ENCODE assay signal across 26 mouse cellular contexts in the genomic region with DNA sequence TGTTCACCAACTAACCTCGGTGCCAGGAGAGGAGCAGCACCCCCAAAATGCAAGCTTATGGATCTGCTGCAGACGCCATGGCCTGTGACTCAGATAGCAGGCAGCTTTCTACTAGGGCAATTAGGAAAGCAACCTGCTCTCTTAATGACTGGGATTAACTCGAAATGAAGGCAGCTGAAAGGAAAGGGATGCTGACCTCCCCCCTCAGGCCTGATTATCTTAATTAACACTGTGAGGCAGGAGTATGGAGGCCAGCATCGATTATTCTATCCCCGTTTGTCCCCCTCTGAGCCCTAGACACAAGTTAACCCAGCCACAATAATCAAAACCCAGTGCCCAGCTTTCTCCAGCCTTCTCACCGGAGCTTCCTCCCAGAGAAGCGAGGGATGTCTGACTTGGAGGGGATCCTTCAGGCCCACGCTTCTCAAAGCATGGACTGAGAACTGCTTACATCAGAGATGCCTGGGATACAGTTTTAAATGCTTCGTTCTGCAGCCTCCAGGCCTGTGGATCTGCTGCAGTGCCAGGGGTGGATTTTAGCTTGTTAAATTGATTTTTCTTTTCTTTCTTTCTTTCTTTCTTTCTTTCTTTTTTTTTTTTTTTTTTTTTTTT. TPM values are rescaled to one million over a fixed set of nuclear protein-coding genes. Genes with fewer than 3 reads are reported as not detected.
DNase-seq lines count a peak whose midpoint lies in the region; ATAC-seq and TF ChIP-seq lines count a peak whose summit lies in the region.
"Had no signal": no experiment of that assay in that cellular context is flagged by ENCODE, and none has a peak within 500 bp of the region (broad histone marks: within the 10 kb centered on the region; RNA-seq: fewer than 3 reads in every experiment).

No protein-coding gene starts in this region.

- no peak overlapping the region for H3K4me2 ChIP-seq in forebrain, embryonic 15.5 days (replicated peaks)
- no peak overlapping the region for H3K4me2 ChIP-seq in midbrain, embryonic 12.5 days (replicated peaks)
- H3K4me2 ChIP-seq in midbrain, postnatal 0 days (ENCODE audit: low read depth, low read length, poor library complexity, severe bottlenecking) = no peak overlapping the region
- H3K4me2 ChIP-seq in forebrain, embryonic 16.5 days (ENCODE audit: low read length) = no peak overlapping the region
- H3K4me2 ChIP-seq: heart, embryonic 13.5 days; hindbrain, embryonic 14.5 days; limb, embryonic 15.5 days; lung, embryonic 14.5 days had no signal

- no peak overlapping the region for H3K9ac ChIP-seq in forebrain, embryonic 15.5 days (replicated peaks)
- no peak overlapping the region for H3K9ac ChIP-seq in midbrain, embryonic 12.5 days (replicated peaks)
- H3K9ac ChIP-seq in midbrain, postnatal 0 days (replicated peaks; ENCODE audit: low read length, poor library complexity, severe bottlenecking) = no peak overlapping the region
- H3K9ac ChIP-seq in forebrain, embryonic 16.5 days (replicated peaks; ENCODE audit: low read depth, low read length) = no peak overlapping the region
- H3K9ac ChIP-seq: heart, embryonic 13.5 days; hindbrain, embryonic 14.5 days; limb, embryonic 15.5 days; liver, embryonic 14.5 days; lung, embryonic 14.5 days had no signal

- H3K4me3 ChIP-seq in forebrain, embryonic 10.5 days = no peak overlapping the region
- H3K4me3 ChIP-seq in forebrain, embryonic 15.5 days = no peak overlapping the region
- no peak overlapping the region for H3K4me3 ChIP-seq in midbrain, embryonic 12.5 days
- H3K4me3 ChIP-seq in midbrain, postnatal 0 days (ENCODE audit: low read depth, low read length) = no peak overlapping the region
- no peak overlapping the region for H3K4me3 ChIP-seq in forebrain, embryonic 16.5 days (replicated peaks; ENCODE audit: low read length)
- H3K4me3 ChIP-seq: heart, adult 2 months; heart, embryonic 13.5 days; left cerebral cortex, adult 2 months; limb, embryonic 15.5 days had no signal

- 17% methylated on average over 9 of the region's 9 CpGs for WGBS in forebrain, embryonic 10.5 days
- WGBS in forebrain, embryonic 15.5 days = 14% methylated on average over 9 of the region's 9 CpGs
- WGBS in midbrain, embryonic 12.5 days = 28% methylated on average over 9 of the region's 9 CpGs
- 39% methylated on average over 9 of the region's 9 CpGs for WGBS in midbrain, postnatal 0 days
- 10% methylated on average over 9 of the region's 9 CpGs for WGBS in forebrain, embryonic 16.5 days

- H3K36me3 ChIP-seq in forebrain, embryonic 10.5 days (replicated peaks) = no peaks in the 10 kb centered on the region
- no peaks in the 10 kb centered on the region for H3K36me3 ChIP-seq in forebrain, embryonic 15.5 days
- no peaks in the 10 kb centered on the region for H3K36me3 ChIP-seq in midbrain, embryonic 12.5 days
- H3K36me3 ChIP-seq in midbrain, postnatal 0 days (ENCODE audit: insufficient read depth, low read length) = no peaks in the 10 kb centered on the region
- no peaks in the 10 kb centered on the region for H3K36me3 ChIP-seq in forebrain, embryonic 16.5 days (ENCODE audit: control insufficient read depth, insufficient read depth)
- H3K36me3 ChIP-seq: limb, embryonic 15.5 days had no signal

- DNase-seq in forebrain, embryonic 10.5 days (ENCODE audit: extremely low spot score, low spot score) = peak; percentile 37
- no peak for DNase-seq in midbrain, postnatal 0 days (ENCODE audit: low spot score)
- DNase-seq in retina, postnatal 1 day = peak; percentile 85
- no peak for DNase-seq in ovary, postnatal 10 days (ENCODE audit: low spot score)
- DNase-seq in testis, postnatal 14 days (ENCODE audit: low spot score) = no peak
- DNase-seq: adrenal gland, postnatal 14 days; cerebellum, adult 8-10 months; cerebellum, postnatal 36 days; embryo, embryonic 11 days; gastrocnemius, postnatal 36 days; heart, adult 2 months; heart, postnatal 14 days; kidney, adult 18-20 months; kidney, postnatal 4 days; layer of hippocampus, adult 9-11 months; lung, embryonic 14.5 days; thymus, adult 2 months had no signal

- peaks cover 31% of the 10 kb centered on the region for H3K4me1 ChIP-seq in forebrain, embryonic 10.5 days
- peaks cover 18% of the 10 kb centered on the region for H3K4me1 ChIP-seq in forebrain, embryonic 15.5 days
- H3K4me1 ChIP-seq in midbrain, embryonic 12.5 days = peaks cover 22% of the 10 kb centered on the region
- no peaks in the 10 kb centered on the region; the same call in 1 of the 2 replicates for H3K4me1 ChIP-seq in midbrain, postnatal 0 days (ENCODE audit: insufficient read depth, low read length)
- peaks cover 11% of the 10 kb centered on the region; the same call in 1 of the 2 replicates for H3K4me1 ChIP-seq in forebrain, embryonic 16.5 days (replicated peaks; ENCODE audit: control insufficient read depth, insufficient read depth, low read length)

- no peak overlapping the region for H3K27ac ChIP-seq in forebrain, embryonic 10.5 days
- no peak overlapping the region; the same call in 1 of the 2 replicates for H3K27ac ChIP-seq in forebrain, embryonic 15.5 days (replicated peaks)
- H3K27ac ChIP-seq in midbrain, embryonic 12.5 days (replicated peaks) = peak overlapping the region; percentile 50
- H3K27ac ChIP-seq in midbrain, postnatal 0 days (ENCODE audit: low read depth, low read length) = no peak overlapping the region
- H3K27ac ChIP-seq in forebrain, embryonic 16.5 days (ENCODE audit: low read length) = no peak overlapping the region
- H3K27ac ChIP-seq: heart, adult 2 months; heart, embryonic 13.5 days; hindbrain, embryonic 14.5 days; left cerebral cortex, adult 2 months; limb, embryonic 15.5 days; liver, embryonic 14.5 days had no signal

- no peaks in the 10 kb centered on the region for H3K9me3 ChIP-seq in forebrain, embryonic 10.5 days
- no peaks in the 10 kb centered on the region for H3K9me3 ChIP-seq in forebrain, embryonic 15.5 days
- no peaks in the 10 kb centered on the region for H3K9me3 ChIP-seq in midbrain, embryonic 12.5 days
- no peaks in the 10 kb centered on the region for H3K9me3 ChIP-seq in midbrain, postnatal 0 days (ENCODE audit: low read length)
- H3K9me3 ChIP-seq in forebrain, embryonic 16.5 days (ENCODE audit: control insufficient read depth, low read length) = no peaks in the 10 kb centered on the region
- H3K9me3 ChIP-seq: heart, embryonic 13.5 days; limb, embryonic 15.5 days had no signal

- ATAC-seq in forebrain, embryonic 15.5 days (replicated peaks) = no peak
- ATAC-seq in midbrain, embryonic 12.5 days (ENCODE audit: low FRiP score, low read depth) = no peak
- ATAC-seq in midbrain, postnatal 0 days (ENCODE audit: low FRiP score) = no peak
- peak; percentile 45 for ATAC-seq in forebrain, embryonic 16.5 days
- ATAC-seq: inflammation-experienced regulatory T-cells, adult 6 months had no signal

- H3K27me3 ChIP-seq in forebrain, embryonic 10.5 days (ENCODE audit: poor library complexity, severe bottlenecking) = peaks cover 73% of the 10 kb centered on the region
- peaks cover 4% of the 10 kb centered on the region; the same call in 1 of the 2 replicates for H3K27me3 ChIP-seq in forebrain, embryonic 15.5 days
- H3K27me3 ChIP-seq in midbrain, embryonic 12.5 days = peaks cover 7% of the 10 kb centered on the region; the same call in 1 of the 2 replicates
- H3K27me3 ChIP-seq in midbrain, postnatal 0 days (ENCODE audit: insufficient read depth, low read length) = no peaks in the 10 kb centered on the region
- 0 out of 2 replicates have a peak, but pooled peaks cover 4% of the 10 kb centered on the region for H3K27me3 ChIP-seq in forebrain, embryonic 16.5 days (replicated peaks; ENCODE audit: control insufficient read depth, insufficient read depth, low read length)
- H3K27me3 ChIP-seq: heart, embryonic 13.5 days; limb, embryonic 15.5 days had no signal

- TF ChIP-seq CTCF in midbrain, postnatal 0 days (IDR thresholded peaks at IDR 0.05) = no peak

RNA-seq across cellular contexts. Expression of a gene that starts 10.4 kb away (rescaled TPM):
- 0.32 and 0.45 TPM in 2 replicates for polyA plus RNA-seq in forebrain, embryonic 10.5 days (2016; fragmentation: Nextera tagmentation; extraction: Ambion mirVana)
- polyA plus RNA-seq in forebrain, embryonic 15.5 days (2015; fragmentation: Nextera tagmentation; extraction: Ambion mirVana) = 0.05 and 0.14 TPM in 2 replicates
- 0.27 and 0.78 TPM in 2 replicates for polyA plus RNA-seq in midbrain, embryonic 12.5 days (2016; fragmentation: Nextera tagmentation; extraction: Ambion mirVana)
- 0.11 and 0.19 TPM in 2 replicates for total RNA-seq in midbrain, postnatal 0 days (2014; rRNA removed)
- 0.21 and 0.23 TPM in 2 replicates for polyA plus RNA-seq in midbrain, postnatal 0 days (2015; fragmentation: Nextera tagmentation; extraction: Ambion mirVana)
- polyA plus RNA-seq in forebrain, embryonic 16.5 days (2015; fragmentation: Nextera tagmentation; extraction: Ambion mirVana) = 0.09 TPM in 1 of 2 replicates, not detected in the other
- polyA plus RNA-seq: inflammation-experienced regulatory T-cells, adult 6 months had no signal

Comparison
In these comparisons a context has a peak if more than half of its experiments do, and no peak if none do; other contexts are left out.
1. DNase-seq: peak in forebrain, embryonic 10.5 days (single experiment) and retina, postnatal 1 day (single experiment); none in midbrain, postnatal 0 days (single experiment), ovary, postnatal 10 days (single experiment) and testis, postnatal 14 days (single experiment).